Mouse (Mus musculus) liver, adult 2 months (tissue): ENCODE data around the gene Rela.

Experiments used
- CTCF ChIP-seq: fragments of 200-500 bp; IDR thresholded peaks from 2 replicates; pipeline ENCODE4 v1.5.1; 2011; ENCODE audit warnings: low read depth, low read length, control low read depth
- POLR2A ChIP-seq: fragments of 200-500 bp; IDR thresholded peaks from 2 replicates; pipeline ENCODE4 v1.6.1; 2011; ENCODE audit warnings: low read length, control low read depth; ENCODE audit not compliant: insufficient read depth; ENCODE audit errors: extremely low read depth

DNA sequence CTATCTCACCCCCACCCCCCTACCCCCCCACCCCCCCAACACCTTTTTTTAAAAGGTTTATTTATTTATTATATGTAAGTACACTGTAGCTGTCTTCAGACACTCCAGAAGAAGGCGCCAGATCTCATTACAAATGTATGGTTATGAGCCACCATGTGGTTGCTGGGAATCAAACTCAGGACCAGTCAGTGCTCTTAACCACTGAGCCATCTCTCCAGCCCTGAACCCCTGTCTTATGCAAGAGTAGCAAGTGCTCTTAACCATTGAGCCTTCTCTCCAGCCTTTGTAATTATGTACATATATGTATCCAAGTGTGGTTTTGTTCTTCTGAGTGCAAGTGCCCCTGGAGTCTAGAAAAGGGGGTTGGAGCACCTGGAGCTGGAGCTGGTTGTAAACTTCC, 25.3 kb upstream of the Rela start:
- TF ChIP-seq CTCF = no peak
- no peak for TF ChIP-seq POLR2A
